Mouse (Mus musculus) left cerebral cortex, adult 11 months (tissue): Measurements from ENCODE around the gene Ece1.

ENCODE experiments used
- DNase-seq: peaks from one replicate; pipeline ENCODE4 v3.0.0; 2022; ENCODE audit warnings: low spot score

The Ece1 gene

DNA sequence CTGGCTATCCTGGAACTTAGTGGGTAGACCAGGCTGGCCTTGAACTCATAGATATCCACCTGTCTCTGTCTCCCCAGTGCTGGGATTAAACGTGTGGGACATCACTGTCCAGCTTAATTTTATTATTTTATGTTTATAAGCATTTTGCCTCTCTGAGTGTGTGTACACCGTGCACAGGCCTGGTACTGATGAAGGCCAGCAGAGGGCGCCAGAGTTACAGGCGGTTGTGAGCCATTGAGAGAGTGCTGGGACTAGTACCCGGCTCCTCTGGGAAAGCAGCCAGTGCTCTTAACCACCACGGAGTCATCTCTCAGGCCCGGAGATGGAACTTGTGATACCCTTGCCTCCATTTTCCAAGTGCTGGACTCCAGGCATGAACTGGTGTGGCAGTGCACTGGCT is 4.9 kb upstream of the Ece1 start:
- DNase-seq: no peak

DNA sequence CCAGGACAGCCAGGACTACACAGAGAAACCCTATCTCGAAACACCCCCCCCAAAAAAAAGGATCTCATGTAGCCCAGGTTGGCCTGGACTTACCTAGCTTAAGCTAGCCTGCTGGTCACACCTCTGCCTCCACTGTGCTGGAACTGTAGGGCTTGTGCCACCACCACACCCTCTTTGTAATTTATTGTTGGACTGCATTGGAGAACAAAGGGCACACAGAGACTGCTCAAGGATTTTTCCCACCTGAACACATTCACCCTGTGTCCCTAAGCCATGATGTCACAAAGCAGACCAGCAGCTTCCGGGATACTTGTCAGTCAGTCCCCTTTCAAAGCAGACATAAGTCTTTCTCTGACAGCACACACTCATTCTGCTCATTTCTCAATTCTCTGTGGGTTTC is 3.7 kb upstream of the Ece1 start:
- DNase-seq: no peak

DNA sequence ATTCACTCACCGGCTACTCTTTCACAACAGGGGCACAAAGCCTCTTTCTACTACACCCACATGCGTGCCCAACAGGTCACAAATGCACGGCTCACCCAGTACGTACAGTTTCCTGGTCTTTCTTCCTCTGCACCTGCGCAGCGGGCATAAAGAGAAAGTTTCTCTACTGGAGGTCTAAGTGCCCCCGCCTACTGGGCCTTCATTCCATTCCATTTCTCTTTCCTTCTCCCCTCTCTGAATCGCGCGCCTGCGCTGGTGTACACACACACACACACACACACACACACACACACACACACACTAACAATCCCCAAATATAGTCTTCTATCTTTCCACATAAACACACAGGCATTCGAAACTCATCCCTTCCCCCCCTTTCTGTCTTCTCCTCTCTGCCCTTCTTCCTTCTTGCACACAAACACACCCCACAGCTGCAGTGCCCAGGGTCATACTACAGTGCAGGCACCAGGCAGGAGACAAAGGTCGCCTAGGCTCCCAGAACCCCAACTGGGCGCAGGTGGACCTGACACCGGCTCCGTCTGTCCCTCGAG is 501 bp upstream of the Ece1 start:
- DNase-seq: no peak

GRCm38 (mm10) chr4:137862516-137863240 is 641 bp downstream of the Ece1 start:
- DNase-seq: no peak

- DNase-seq: no peak
Measured at GRCm38 (mm10) chr4:137864031-137864430, 2.0 kb downstream of the Ece1 start.

- DNase-seq: no peak
Measured at GRCm38 (mm10) chr4:137864769-137865168, 2.7 kb downstream of the Ece1 start.

GRCm38 (mm10) chr4:137865221-137865641 is 3.2 kb downstream of the Ece1 start:
- DNase-seq: no peak

GRCm38 (mm10) chr4:137866206-137866863 is 4.3 kb downstream of the Ece1 start:
- DNase-seq: no peak

DNA sequence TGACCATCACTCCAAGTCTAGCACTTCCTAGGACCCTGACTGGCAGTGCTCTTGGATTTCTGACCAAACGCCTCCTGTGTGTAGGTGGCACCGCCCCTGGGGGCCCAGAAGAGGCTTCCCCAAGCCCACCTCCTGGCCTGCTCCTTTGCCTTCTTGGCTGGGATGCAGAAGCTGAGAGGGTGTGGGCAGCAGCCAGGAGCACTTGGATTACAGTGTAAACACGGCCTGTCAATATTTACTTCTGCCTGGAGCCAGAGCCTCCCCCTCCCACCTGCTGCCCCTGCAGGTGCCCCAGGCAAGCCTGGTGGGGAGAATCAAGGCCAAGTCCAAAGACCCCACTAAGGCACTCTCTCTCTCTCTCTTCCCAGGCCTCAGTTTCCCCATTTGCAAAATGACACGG is 5.2 kb downstream of the Ece1 start:
- no peak for DNase-seq

DNA sequence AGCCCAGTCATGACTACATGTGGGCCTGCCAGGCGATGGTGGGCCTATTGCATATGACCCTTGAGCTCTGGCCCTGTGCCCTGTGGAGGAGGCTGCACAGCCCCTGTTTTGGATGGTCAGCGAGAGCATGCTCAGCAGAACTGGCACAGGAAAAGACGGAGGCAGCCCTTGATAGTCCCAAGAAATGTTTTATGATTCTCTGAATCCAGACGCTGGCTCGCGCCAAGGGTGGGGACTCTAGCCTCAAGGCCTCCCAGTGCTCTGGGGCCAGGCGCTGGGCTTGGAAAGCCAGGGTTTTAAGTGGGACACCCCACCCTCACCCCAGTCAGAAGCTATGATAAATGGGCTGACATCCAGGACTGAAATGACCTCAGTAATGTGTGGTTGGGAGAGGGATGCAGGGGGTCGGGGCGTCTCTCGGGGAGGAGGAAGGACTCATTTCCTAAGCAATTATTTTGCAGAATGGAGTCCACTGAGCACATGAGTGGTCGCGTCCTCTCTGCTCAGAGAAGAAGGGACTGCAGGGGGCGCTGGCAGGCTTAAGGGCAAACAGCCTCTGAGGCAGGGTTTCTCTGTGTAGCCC is 5.7 kb downstream of the Ece1 start:
- DNase-seq: no peak

GRCm38 (mm10) chr4:137869667-137870274 is 7.7 kb downstream of the Ece1 start:
- no peak for DNase-seq

DNA sequence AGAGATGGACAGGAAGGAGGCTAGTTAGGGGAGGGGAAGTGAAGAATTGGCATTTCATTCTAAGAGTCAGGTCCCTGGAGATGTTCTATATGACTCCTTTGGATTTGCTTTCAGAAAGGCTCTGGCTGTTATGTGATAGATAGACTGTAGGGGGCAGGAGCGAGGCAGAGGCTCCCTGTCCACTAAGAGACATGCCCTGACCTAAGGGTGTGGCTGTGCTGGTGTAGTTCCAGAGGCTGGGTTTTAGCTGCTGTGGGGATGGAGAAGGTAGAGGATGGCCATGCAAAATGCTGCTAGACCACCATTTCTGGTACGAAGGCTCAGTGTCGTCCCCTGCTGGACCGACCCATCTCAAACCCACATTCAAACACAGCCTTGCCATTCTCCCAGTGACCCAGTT is 8.9 kb downstream of the Ece1 start:
- no peak for DNase-seq

DNA sequence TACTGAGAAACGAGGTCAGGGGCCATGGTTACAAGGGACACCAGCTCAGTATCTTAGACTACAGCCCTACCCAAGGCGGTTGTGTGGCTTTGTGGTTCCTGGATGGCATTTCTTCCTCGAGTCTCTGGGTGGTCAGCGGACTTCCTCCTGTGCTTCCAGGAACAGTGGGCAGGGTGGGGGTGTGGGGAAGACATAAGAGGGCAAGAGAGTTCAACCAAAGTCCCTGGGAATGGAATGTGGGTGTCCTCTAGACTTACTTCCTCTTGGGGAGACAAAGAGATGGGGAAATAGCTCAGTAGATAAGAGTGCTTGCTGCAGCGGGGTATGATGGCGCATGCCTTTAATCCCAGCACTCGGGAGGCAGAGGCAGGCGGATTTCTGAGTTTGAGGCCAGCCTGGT is 9.4 kb downstream of the Ece1 start:
- DNase-seq: no peak

DNA sequence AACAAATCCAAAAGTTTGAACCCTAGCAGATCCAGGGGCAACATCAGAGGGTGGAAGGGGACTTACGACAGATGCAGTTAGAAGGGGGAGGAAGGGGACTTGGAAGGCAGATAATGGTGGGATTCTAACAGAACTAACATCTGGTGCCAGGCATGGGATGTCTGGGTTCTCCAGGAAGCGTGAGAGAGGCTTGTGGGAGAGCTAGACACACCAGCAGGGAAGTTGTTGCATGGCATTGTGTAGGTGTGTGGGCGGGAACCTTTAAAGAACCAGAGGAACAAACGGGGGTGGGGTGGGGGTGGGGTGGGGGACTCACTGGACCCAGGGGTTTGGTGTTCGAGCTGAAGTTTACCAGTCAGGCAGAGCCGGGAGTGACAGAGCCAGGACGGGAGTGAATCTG is 12.3 kb downstream of the Ece1 start:
- DNase-seq: no peak

DNA sequence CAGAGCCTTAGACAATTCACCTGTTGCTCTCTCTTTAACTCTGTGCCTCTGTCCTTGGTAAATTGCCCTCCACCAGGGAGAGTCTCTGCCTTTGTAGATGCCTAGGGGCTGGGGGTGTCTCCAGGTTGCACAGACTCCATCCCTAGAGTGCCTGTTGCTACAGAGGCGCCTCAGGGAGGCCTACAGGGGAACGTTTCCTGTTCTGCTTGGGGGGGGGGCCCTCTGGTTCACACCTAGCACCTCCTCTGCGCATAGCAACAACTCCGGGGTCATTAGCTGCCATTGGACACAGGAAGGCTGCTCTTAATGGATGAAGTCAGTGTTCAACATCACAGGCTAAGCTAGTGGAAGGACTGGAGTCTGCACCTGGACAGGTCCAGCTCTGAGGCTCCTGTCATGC is 12.8 kb downstream of the Ece1 start:
- no peak for DNase-seq

GRCm38 (mm10) chr4:137875466-137876092 is 13.5 kb downstream of the Ece1 start:
- DNase-seq: no peak

- no peak for DNase-seq
Measured at GRCm38 (mm10) chr4:137876834-137877233, 14.8 kb downstream of the Ece1 start.

- DNase-seq: no peak
Measured at GRCm38 (mm10) chr4:137877432-137877881, 15.4 kb downstream of the Ece1 start.

- DNase-seq: no peak
Measured at GRCm38 (mm10) chr4:137879383-137880156, 17.5 kb downstream of the Ece1 start.

GRCm38 (mm10) chr4:137881445-137881844 is 19.4 kb downstream of the Ece1 start:
- DNase-seq: no peak

DNA sequence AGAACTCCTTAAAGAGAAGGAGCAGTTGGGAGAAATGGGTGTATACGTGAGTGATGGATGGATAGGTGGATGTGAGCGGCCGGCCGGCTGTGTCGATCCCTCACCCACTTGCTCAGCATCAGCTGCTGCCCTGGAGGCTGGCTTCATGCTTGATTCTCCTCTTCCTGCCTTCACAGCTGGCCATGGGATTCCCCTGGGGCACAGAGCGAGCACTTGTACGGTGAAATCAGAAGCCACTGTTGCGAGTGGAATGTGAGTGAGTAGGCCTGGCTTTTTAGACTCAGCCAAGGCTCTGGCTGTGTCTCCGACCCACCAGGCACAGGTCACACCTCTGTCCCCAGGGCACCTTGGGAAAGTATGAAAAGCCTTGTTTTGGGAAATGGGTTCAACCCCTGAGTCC is 20.6 kb downstream of the Ece1 start:
- no peak for DNase-seq
